Mouse (Mus musculus) myocyte (in vitro differentiated cells): ENCODE measurements around the gene Cma2.

ENCODE experiments used
- CEBPB ChIP-seq: IDR thresholded peaks from 2 replicates; pipeline ENCODE4 v1.6.1; 2011; ENCODE audit warnings: mild to moderate bottlenecking, moderate library complexity; ENCODE audit not compliant: poor library complexity, insufficient read depth, severe bottlenecking
- POLR2A ChIP-seq: IDR thresholded peaks from one replicate; pipeline ENCODE4 v1.6.1; 2011; ENCODE audit warnings: low read depth, mild to moderate bottlenecking, control low read depth, moderate library complexity; ENCODE audit not compliant: insufficient read length
- POLR2AphosphoS2 ChIP-seq: IDR thresholded peaks from one replicate; pipeline ENCODE4 v1.6.1; 2011; ENCODE audit warnings: low read depth, control low read depth; ENCODE audit not compliant: insufficient read length

DNA sequence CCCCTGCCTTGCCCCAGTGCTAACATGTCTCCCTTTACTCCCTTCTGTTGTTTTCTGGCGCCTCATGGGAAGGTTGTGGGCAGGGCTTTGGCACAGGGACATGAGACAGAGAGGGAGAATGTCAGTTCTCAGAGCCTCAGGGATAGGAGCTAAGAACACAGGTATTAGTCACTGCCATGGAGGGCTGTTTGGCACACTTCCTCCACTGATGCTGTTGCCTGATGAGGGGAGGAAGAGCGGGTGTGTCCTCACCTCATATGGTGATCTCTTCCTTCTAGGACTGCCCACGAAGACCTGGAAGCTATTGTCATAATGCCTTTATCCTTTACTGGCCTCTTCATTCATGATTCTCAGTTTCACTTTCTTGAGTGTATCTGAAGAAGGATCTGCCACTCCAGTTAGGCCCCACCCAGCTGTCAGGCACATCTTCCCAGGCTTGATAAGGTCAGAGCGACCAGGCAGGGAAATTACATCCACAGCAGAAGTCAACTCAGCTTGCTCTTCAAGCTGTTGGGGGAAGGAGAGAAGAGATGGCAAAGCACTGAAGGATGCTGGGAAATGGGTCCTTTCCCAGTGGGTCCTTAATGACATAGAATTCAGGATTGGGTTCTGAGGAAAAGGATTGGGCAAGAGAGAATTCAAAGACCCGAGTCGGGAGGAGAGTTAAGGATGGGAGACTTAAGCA is at the start of gene Cma2:
- TF ChIP-seq CEBPB (no peak), POLR2AphosphoS2 (no peak), POLR2A (no peak)
